Mouse (Mus musculus): ENCODE measurements around the gene Iqgap2.

Iqgap2 gene

DNA sequence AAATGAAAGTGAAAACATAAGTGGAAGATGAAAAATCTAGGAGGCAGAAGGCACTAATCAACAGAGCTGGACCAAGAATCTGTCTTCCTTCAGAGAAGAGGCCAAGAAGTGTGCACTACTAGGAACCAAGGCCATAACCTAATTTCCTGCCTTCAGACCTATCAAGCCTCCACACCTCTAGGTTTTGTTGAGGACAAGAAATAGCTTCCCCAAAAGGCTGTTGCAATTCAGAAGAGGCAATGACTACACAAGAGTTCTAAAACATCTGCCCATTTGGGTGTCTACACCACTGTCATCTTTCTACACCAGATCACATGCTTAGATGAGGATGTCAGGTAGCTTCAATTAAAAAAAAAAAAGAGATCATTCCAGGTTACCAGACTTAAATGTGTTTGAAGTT, 179.7 kb downstream of the Iqgap2 start:
- no peak for DNase-seq (ENCODE audit: low spot score)

DNA sequence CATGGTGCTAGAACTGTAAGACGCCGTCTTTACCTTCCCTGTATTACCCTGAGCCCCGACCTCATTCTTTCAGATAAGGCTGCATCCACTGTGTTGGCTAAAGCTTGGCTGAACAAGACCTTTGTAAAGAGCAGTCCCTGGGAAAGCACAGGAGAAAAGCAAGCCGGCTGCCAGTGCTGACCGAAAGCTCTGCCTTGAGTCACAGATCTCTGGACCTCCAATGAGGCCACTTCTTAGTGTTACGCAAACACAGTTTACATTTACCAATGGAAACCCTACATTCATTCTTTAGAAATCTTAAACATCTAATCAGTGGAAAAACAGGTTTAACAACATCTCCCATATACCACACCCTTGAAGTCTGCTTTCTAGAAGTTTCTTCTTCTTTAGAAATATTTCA, 186.1 kb downstream of the Iqgap2 start:
- no peak for DNase-seq (ENCODE audit: low spot score)

- no peak for DNase-seq (ENCODE audit: low spot score)
Measured at GRCm38 (mm10) chr13:95703376-95703775, 188.3 kb downstream of the Iqgap2 start.

- DNase-seq (ENCODE audit: low spot score) = no peak
Measured at GRCm38 (mm10) chr13:95697874-95698273, 193.8 kb downstream of the Iqgap2 start.

DNA sequence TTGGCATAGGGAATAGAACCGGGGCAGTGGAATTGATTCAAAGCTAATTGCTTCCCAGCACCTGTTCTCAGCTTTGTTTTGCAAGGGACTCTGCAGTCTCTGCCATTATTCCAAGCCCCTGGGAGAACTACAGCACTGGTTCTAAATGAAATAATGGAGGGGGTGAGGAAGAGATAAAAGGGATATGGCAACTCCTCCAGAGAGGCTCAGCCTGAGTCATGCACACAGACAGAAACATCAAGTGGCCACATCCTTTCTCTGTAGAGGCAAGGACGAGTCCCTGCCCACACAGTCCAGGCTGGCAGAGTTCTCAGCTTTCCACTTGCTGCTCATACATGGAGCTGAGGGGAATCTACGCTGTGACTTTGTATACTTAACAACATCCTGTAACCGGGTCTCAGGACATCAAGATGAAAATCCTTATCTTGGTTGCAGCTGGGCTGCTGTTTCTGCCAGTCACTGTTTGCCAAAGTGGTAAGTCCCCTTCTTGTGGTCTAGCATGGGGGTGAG, 195.0 kb downstream of the Iqgap2 start, which contains the start of gene F2rl2:
TSS of gene F2rl2 (plus strand) at position 200 of the 510 bp plus-strand sequence.
- no peak for DNase-seq (ENCODE audit: low spot score)

- no peak for DNase-seq (ENCODE audit: low spot score)
Measured at GRCm38 (mm10) chr13:95696120-95696653, 195.5 kb downstream of the Iqgap2 start.

DNA sequence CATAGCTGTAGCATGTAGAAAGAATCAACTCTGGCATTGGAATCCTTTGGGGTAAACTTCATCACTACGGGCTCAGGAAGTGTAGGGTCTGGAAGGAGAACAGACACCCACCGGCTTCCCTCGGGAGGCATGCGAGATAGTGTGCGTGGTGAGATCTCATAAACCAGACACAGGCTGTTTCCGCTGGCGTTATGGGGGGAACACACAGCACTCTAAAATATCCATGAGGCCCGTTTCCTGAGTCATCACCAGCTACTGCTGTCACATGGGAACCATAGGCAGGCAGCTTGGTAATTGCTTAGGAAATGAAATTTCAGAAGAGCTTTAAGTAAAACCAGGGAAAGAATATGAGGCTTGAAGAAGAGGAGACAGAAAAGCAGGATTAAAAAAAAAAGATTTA, 199.5 kb downstream of the Iqgap2 start:
- DNase-seq (ENCODE audit: low spot score) = no peak

- no peak for DNase-seq (ENCODE audit: low spot score)
Measured at GRCm38 (mm10) chr13:95688576-95688975, 203.1 kb downstream of the Iqgap2 start.

DNA sequence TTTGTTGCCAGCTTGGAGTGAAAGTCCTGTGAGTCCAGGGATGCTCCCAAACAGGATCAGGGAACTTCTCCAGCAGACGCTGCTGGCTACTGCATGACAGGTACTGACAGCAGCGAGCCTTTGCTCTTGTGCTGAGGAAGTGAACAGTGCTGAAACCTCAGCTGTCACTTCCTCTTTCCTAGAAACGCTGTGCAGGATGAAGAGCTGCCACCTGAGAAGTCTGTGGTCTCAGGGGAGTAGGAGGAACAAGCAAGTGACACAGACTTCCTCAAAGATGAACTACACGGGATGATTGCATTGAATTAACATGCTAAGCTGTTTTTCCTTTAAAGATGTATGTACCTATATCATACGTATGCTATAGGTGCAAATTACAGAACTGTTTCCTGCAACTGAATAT, 206.0 kb downstream of the Iqgap2 start:
- DNase-seq (ENCODE audit: low spot score) = no peak

GRCm38 (mm10) chr13:95684656-95685244, 207.0 kb downstream of the Iqgap2 start:
- DNase-seq (ENCODE audit: low spot score) = no peak

- no peak for DNase-seq (ENCODE audit: low spot score)
Measured at GRCm38 (mm10) chr13:95679491-95679941, 212.2 kb downstream of the Iqgap2 start.

DNA sequence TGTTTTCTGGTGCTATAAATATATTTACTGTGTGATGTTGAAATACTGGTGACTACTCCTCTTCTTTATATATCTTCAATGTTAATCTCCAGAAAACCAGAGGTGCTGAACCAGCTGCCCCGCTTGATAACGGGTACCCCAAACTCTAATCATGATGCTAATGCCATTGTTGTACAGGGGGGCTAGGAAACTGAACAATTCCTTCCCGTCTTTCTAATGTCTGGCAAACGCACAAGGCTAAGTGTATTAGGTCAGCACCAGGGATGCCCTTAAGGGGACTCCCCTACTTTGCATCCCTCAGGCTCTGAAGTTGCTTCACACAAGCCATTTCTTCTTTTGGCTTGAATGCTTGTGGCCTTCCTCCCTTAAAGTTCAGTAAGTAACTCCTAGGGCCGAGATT, 212.6 kb downstream of the Iqgap2 start:
- no peak for DNase-seq (ENCODE audit: low spot score)

- DNase-seq (ENCODE audit: low spot score) = no peak
Measured at GRCm38 (mm10) chr13:95672372-95672771, 219.3 kb downstream of the Iqgap2 start.

GRCm38 (mm10) chr13:95671108-95671897, 220.4 kb downstream of the Iqgap2 start:
- no peak for DNase-seq (ENCODE audit: low spot score)

- no peak for DNase-seq (ENCODE audit: low spot score)
Measured at GRCm38 (mm10) chr13:95670534-95670933, 221.2 kb downstream of the Iqgap2 start.

DNA sequence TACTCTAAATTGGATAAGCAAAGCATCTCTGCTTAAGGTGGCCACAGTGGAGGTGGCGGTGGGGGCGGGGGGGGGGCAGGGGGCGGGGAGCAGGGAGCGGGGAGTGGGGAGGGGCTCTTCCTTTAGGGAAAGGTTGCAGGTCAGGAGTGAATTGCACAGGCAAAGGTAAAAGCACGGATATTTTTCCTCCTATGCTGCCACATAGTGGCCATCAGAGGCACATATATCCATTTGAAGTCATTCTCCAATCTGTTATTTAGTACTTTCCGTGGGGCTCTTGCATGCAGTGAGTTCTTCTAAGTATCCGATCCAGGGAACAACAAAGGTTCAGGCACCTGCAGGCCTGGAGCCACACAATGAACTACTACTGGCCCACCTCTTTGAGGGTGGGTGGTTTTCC, 224.5 kb downstream of the Iqgap2 start:
- DNase-seq (ENCODE audit: low spot score) = no peak

DNA sequence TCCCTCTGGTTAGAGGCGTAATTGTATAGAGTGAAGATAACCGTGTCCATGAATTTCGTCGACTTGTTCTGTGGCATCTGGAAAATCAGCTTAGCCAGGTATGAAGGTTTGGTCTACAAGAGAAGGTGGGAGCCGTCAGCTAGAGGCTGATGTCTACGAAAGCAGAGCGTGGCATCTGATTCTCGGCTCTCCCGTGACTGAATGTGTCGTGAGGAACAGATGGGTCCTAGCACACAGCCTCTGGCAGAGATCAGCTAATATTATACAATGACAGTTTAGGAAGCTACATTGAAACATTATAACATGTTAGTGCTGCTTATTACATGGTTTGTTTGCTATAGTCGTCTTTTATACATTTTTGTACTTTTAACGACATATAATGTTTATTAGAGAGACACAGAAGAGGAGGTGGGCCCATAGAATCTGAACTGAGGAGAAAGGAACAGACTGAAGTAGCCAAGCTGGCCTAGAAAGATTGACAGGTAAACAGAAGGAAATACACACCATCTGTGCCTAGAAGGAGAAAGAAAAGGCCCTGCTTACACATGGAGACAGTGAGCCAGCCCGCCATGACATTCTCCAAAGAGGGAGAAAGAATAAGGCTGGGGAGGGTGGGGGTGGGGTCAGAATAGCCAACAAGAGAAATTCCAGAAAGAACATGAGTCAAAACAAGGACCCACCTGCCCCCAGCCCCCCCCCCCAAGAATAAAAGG, 225.9 kb downstream of the Iqgap2 start:
- DNase-seq (ENCODE audit: low spot score) = no peak

DNA sequence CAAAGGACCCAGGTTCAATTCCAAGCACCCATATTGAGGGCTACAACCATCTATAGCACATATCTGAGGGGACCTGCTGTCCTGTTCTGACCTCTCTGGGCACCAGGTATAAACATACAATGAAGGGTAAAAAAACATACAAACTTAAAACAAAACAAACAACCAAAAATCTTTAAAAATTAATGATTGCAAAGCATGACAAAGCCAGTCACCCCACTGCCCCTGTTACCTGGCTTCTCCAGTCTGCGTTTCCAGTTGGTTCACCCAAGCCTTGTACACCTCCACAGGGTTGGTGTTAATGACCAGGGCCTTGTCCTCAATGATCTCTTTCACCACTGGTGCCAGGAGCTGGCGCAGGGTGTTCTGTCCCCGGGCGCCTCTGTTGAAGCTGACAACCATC, 227.9 kb downstream of the Iqgap2 start:
- DNase-seq (ENCODE audit: low spot score) = no peak

GRCm38 (mm10) chr13:95659432-95659831, 232.3 kb downstream of the Iqgap2 start:
- no peak for DNase-seq (ENCODE audit: low spot score)

GRCm38 (mm10) chr13:95657171-95657570, 234.6 kb downstream of the Iqgap2 start:
- DNase-seq (ENCODE audit: low spot score) = no peak

GRCm38 (mm10) chr13:95655284-95655683, 236.4 kb downstream of the Iqgap2 start:
- DNase-seq (ENCODE audit: low spot score) = no peak

DNA sequence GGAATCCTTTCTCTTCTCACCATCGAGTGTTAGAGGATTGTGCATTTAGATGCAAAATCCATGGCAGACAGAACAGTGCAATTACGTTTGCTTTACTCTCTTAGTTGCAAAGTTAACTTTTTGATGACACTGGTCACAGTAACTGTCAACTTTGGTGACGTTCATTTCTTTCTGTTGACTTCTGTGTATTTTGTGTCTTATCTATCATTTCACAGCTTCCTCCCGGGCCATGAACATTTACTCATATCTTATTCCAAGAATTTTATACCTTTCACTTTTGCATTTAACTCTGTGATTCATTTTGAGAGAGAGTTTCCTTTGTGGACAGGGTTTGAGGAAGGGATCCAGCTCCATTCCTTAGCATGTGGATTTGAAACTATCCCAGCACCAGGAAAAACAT, 238.0 kb downstream of the Iqgap2 start:
- DNase-seq (ENCODE audit: low spot score) = no peak
